Mouse (Mus musculus): ENCODE results near the gene Cntn4.

The Cntn4 gene

GRCm38 (mm10) chr6:106466267-106467029, 789.0 kb downstream of the Cntn4 start:
- peak; percentile 6 for DNase-seq

- no peak for DNase-seq
These were observed 794.6 kb downstream of the Cntn4 start for GRCm38 (mm10) chr6:106471840-106472608.

- DNase-seq = no peak
These were observed 796.4 kb downstream of the Cntn4 start for GRCm38 (mm10) chr6:106473871-106474270.

DNA sequence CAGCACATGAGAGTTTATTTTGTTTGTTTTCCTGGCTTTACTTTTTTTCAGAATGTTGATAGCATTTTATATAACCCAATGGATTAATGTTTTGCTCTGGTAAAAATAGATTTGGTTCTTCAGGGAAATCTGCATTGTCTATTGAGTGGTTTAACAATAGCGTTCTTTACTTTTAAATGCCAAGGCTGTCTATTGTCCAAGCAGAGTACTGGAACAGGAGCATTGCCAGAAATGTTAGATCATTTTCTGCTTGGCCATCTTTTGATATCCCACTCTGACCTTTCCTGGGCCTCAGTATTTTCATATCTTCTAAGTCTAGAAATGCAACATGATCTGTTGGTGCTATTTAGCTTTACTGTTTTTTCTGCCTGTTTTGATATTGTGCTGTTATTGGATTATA, 804.1 kb downstream of the Cntn4 start:
- no peak for DNase-seq

DNA sequence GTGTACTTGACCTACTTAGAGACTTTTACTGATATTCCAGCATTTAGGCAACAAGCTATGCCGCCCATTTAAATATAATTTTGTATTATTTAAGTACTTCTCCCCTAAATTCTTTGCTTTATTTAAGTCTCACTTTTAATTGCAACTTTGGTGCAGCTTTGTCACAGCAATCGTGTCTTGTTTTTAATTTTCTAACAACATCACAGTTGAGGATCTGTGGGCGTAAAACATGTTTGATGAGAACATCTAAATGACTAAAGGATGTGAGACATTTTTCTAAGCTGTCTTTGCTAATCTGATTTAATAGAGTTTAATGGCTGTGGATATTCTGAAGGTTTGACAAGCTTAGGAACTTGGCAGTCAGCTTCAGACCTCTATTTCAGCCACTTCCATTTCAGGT, 818.8 kb downstream of the Cntn4 start:
- no peak for DNase-seq

- DNase-seq = no peak
These were observed 821.7 kb downstream of the Cntn4 start for GRCm38 (mm10) chr6:106499166-106499565.

- DNase-seq = peak; percentile 55
These were observed 826.5 kb downstream of the Cntn4 start for GRCm38 (mm10) chr6:106503961-106504360.

- no peak for DNase-seq
These were observed 842.9 kb downstream of the Cntn4 start for GRCm38 (mm10) chr6:106520367-106520766.

DNA sequence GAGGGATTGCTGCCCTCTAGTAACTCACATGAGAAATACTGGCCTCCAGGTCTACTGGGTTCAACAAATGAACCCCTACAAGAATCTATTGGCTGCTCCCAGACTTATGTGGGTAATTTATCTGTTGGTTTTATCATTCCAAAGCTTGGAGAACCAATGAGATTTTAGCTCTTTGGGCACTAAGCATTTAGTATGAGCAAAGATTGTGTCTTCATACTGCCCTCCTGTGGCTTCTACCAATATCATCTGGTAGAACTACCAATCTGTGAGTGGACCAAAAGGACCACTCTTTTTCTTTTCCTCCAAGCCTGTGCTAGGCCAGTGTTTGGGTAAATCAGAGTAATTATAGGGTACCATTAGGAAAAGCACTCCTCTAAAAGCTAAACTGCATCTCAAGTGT, 866.0 kb downstream of the Cntn4 start:
- no peak for DNase-seq

DNA sequence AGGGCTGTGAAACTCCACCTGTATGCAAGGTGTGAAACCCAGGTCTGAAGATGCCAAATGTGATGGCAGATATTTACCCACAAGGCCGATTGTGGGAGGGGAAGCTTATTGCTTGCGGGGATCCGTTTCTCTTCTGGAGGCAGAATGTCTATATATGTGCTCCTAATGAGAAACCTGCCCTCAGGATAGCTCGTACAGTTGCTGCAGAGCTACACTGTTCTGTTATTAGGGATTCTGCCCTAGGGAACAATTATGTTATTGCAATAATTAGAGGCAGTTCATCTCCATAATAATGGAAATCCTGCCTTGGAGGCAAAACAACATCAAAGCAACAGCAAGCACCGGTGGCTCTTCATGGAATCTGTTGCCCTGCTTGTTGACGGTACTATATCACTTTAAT, 884.2 kb downstream of the Cntn4 start:
- peak; percentile 29 for DNase-seq

DNA sequence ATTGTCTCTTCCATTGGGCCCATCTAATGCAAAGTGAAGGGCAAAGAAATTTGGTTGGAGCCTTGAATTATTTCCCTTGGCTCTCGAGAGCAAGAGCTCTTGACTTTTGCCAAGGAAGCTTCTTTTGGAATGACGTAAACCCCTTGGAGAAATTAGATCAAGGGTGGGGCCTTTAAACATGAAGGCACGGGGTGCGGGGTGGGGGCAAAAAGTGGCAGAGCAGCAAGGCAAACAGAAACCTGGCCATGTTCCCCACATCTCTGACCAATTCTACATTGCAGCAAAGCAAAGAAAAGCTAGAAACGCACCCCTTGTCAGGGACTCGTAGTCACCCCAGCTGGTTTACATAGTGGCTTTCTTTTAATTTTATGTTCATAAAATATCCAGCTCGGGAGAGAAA, 887.9 kb downstream of the Cntn4 start:
- no peak for DNase-seq

GRCm38 (mm10) chr6:106565769-106566459, 888.5 kb downstream of the Cntn4 start:
- DNase-seq = no peak

DNA sequence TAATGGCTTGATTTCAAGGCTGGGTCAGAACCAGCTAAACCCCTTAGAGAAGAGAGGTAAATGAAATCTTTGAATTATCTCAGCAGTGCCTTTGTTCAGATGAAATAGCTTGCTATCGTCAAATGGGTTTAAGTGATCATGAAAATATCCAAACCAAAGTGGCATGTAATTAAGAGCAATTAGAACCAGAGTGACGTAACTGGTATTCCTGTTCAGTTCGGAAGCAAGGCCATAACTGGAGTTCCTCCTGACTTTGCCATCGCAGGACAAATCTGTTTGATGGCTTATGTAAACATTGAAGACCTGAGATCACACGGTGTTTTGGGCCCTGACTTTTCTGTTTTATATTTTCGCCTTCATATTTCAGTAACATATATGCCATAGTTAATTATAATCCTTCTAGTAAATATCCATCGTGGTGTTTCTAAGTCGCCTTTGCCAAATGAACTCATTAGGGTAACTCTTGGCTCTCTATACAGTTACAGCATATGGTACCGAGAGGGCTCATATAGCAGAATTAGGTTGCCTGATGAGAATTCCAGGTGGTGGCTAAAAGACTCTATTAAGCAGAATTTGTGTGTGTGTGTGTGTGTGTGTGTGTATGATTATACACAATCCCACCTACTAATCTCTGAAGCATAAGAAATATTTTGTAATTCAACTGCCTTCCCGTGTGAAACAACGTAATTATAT, 889.6 kb downstream of the Cntn4 start:
- DNase-seq = no peak

DNA sequence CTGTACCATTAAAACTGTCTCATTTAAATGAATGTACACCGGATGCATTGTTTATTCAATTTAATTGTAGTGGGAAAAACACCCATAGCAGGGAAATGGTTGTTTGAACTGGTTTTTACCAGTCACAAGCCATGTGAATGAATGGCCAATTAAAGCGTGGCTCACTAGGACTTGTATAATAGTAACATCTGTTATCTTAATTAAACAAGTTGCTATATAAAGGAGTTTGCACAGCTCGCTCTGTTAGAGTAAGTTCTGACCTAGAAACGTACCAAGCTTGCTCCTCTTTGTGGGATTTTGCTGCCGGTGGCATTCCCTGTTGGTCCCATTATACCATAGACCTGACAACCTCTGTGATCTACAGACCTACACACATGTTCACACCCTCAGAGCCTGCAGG, 902.7 kb downstream of the Cntn4 start:
- DNase-seq = peak; percentile 66

DNA sequence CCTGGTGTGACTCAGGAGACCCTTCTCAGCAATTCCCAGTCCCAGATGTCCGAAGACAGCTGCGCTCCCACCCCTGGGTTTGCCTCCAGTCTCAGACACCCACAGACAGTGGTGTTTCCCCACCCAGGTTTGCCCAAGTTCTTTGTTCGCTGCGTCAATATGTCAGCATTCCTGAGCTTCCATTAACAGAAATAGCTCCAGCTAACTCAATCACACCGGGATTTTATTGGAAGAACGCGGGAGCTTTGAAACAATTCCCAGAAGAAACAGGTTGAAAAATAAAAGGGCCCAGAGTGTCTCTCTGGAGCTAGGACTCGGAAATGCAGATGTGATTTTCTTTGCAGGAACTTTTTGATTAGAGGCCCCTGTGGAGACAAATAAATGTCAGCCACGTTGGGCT, 916.3 kb downstream of the Cntn4 start:
- no peak for DNase-seq

GRCm38 (mm10) chr6:106617081-106617480, 939.6 kb downstream of the Cntn4 start:
- DNase-seq = no peak

DNA sequence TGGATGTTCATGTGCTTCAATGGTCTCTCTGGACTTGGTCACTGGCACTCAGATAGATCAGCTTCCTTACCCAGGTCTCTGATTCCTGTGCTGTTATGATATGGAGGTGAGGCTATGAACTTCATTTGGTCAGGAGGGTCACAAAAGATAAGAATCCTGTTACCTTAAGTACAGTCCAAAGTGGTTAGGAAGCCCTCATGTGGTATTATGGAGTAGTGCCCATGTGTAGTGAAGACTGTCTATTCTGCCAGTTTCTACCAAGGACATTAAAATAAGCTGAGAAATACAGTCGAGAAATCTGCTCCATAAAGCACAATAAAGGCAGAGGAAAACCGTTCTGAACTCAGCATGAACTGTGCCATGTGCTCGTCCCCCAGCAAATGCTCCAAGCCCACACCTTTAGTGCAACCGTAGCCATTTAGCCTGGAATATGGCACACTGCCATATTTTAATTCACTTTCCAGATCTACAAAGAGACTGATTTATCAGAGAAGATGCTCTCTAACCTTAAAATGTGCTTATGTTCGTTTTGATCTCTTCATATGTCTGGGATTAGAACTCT, 943.8 kb downstream of the Cntn4 start:
- DNase-seq = no peak

DNA sequence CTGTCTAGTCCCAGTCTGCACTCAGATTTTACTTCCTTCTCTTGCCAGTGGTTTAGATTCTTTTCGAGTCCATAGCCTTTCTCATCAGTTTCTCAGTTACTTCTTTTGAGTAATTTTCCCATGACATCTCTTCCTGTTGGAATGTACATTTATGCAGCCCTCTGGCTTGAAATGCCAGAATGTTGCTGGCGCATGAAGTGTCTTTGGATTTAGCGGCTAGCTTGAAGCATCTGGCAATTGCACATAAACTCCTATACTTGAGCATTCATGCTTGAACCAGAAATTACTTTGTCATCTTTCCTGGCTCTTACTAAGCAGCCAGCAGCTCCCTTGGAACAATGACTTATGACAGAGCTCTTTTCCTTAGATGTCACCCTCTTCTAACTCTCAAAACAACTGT, 965.6 kb downstream of the Cntn4 start:
- DNase-seq = no peak

GRCm38 (mm10) chr6:106645496-106646211, 968.2 kb downstream of the Cntn4 start:
- DNase-seq = peak; percentile 74

- peak; percentile 11 for DNase-seq
These were observed 969.5 kb downstream of the Cntn4 start for GRCm38 (mm10) chr6:106646945-106647344.

GRCm38 (mm10) chr6:106663780-106664651, 986.6 kb downstream of the Cntn4 start:
- DNase-seq = peak; percentile 42

All from retina, postnatal 1 day (tissue).